Mouse (Mus musculus): ENCODE results near the gene Cpeb1. TPM values are rescaled to one million over a fixed set of nuclear protein-coding genes. Genes with fewer than 3 reads are reported as not detected.

Cpeb1 gene
- total and polyA plus RNA-seq, 3 experiments: 13.0 to 26.1 (median 13.6) TPM

DNA sequence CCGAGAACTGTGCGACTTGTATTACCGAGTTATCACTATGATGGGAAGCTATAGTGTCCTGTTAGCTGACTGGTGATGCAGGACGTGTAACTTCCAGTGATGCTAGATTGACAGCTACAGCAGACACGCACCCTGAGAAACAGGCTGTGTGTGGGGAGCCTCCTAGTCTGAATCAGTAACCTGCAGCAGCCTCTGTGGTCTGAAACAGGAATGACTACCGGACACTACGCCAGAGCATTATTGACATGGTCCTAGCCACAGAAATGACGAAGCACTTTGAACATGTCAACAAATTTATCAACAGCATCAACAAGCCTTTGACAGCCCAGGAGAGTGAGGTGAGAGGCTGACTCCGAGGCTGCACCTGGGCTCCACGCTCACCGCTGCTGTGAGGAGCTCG, 129.2 kb downstream of the Cpeb1 start:
- Histone ChIP-seq H3K79me2 (replicated peaks; ENCODE audit: control insufficient read depth, insufficient read depth, low read length) (no peaks in the 10 kb centered on the region), H3K9ac (ENCODE audit: low read depth, low read length) (no peak overlapping the region), H3K36me3 (ENCODE audit: control insufficient read depth, insufficient read depth, low read length) (no peaks in the 10 kb centered on the region), H3K27ac (no peak overlapping the region), H3K27me3 (ENCODE audit: control insufficient read depth, insufficient read depth, low read length) (no peaks in the 10 kb centered on the region), H3K4me1 (ENCODE audit: control insufficient read depth, insufficient read depth, low read length) (no peaks in the 10 kb centered on the region), H3K4me3 (no peak overlapping the region)
- intact Hi-C loops (cut with DNase I): no loop called here
- DNase-seq: no peak
- TF ChIP-seq EP300 (IDR thresholded peaks at IDR 0.05; ENCODE audit: insufficient read depth, low read depth, low read length): no peak
- TF ChIP-seq POLR2A (IDR thresholded peaks at IDR 0.05; ENCODE audit: insufficient read depth, low read depth, low read length): no peak
- TF ChIP-seq CTCF (IDR thresholded peaks at IDR 0.05): no peak
- WGBS: 92% methylated on average over 12 of the region's 12 CpGs

DNA sequence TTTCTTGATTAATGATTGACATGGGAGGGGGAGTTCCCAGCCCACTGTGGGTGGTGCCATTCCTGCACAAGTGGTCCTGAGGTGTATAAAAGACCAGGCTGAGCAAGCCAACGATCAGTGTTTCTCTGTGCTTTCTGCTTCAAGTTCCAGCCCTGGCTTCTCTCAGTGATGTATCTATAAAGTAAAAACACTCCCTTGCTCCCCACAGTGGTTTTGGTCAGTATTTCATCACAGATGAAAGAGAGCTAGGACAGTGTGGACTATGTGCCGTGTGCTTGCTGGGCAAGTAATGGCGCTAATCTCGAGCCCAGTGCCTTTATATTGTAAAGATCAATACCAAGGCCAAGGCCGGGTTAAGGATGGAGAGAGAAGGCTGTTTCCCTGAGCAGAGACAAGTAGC, 133.5 kb downstream of the Cpeb1 start:
- H3K4me3 ChIP-seq: no peak overlapping the region
- intact Hi-C loops (cut with DNase I): no loop called here
- H3K27me3 ChIP-seq (ENCODE audit: control insufficient read depth, insufficient read depth, low read length): no peaks in the 10 kb centered on the region
- H3K4me1 ChIP-seq (ENCODE audit: control insufficient read depth, insufficient read depth, low read length): no peaks in the 10 kb centered on the region
- TF ChIP-seq CTCF (IDR thresholded peaks at IDR 0.05): no peak
- no peak for TF ChIP-seq POLR2A (IDR thresholded peaks at IDR 0.05; ENCODE audit: insufficient read depth, low read depth, low read length)
- TF ChIP-seq EP300 (IDR thresholded peaks at IDR 0.05; ENCODE audit: insufficient read depth, low read depth, low read length): no peak
- no peak overlapping the region for H3K9ac ChIP-seq (ENCODE audit: low read depth, low read length)
- WGBS: 78% methylated on average over 5 of the region's 5 CpGs
- no peak overlapping the region for H3K27ac ChIP-seq
- no peak for DNase-seq
- H3K36me3 ChIP-seq (ENCODE audit: control insufficient read depth, insufficient read depth, low read length): no peaks in the 10 kb centered on the region
- H3K79me2 ChIP-seq (replicated peaks; ENCODE audit: control insufficient read depth, insufficient read depth, low read length): no peaks in the 10 kb centered on the region

DNA sequence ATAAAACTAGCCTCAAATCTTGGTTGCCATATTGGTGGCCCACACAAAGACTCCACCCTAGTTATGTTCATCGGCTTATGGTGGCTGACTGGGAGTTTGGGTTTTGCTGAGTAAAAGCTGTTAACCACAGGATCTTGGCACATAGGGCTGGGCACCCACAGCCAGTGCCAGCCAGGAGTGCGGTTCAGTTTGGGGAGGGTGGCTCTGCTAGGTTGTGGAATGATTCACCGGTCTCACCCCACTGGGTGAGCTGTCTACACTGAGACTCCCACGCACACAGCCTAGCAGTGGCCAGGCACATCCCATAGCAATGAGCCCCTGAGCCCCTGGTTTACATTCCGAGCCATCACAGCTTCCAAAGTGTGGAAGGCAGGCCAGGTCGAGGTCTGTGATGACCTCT, 135.5 kb downstream of the Cpeb1 start:
- DNase-seq: no peak
- TF ChIP-seq CTCF (IDR thresholded peaks at IDR 0.05): no peak
- TF ChIP-seq POLR2A (IDR thresholded peaks at IDR 0.05; ENCODE audit: insufficient read depth, low read depth, low read length): no peak
- no peak for TF ChIP-seq EP300 (IDR thresholded peaks at IDR 0.05; ENCODE audit: insufficient read depth, low read depth, low read length)
- H3K4me1 ChIP-seq (ENCODE audit: control insufficient read depth, insufficient read depth, low read length): no peaks in the 10 kb centered on the region
- H3K27ac ChIP-seq: no peak overlapping the region
- H3K36me3 ChIP-seq (ENCODE audit: control insufficient read depth, insufficient read depth, low read length): no peaks in the 10 kb centered on the region
- WGBS: 78% methylated on average over 6 of the region's 6 CpGs
- H3K9ac ChIP-seq (ENCODE audit: low read depth, low read length): no peak overlapping the region
- H3K79me2 ChIP-seq (replicated peaks; ENCODE audit: control insufficient read depth, insufficient read depth, low read length): no peaks in the 10 kb centered on the region
- H3K4me3 ChIP-seq: no peak overlapping the region
- intact Hi-C loops (cut with DNase I): no loop called here
- H3K27me3 ChIP-seq (ENCODE audit: control insufficient read depth, insufficient read depth, low read length): no peaks in the 10 kb centered on the region

DNA sequence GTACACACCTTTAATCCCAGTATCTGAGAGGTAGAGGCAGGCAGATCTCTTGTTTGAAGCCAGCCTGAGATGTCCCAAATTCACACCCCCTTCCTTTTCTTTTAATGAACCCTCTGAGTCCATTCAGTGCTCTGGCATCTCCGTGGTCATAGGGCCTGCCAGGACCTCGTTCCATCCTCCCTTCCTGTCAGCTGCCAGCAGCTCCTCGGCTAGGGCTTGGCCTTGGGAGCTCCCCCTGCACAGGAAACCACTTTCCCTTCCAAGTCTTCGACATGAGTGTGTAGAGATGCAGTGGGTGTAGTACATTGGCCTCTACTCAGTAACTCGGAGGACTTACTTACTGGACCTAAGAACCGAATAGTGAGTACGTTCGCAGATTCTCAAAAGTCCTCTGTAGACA, 139.7 kb downstream of the Cpeb1 start:
- Histone ChIP-seq H3K36me3 (ENCODE audit: control insufficient read depth, insufficient read depth, low read length) (no peaks in the 10 kb centered on the region), H3K4me1 (ENCODE audit: control insufficient read depth, insufficient read depth, low read length) (peaks cover 2% of the 10 kb centered on the region), H3K4me3 (no peak overlapping the region), H3K79me2 (replicated peaks; ENCODE audit: control insufficient read depth, insufficient read depth, low read length) (no peaks in the 10 kb centered on the region), H3K27me3 (ENCODE audit: control insufficient read depth, insufficient read depth, low read length) (no peaks in the 10 kb centered on the region), H3K27ac (no peak overlapping the region), H3K9ac (ENCODE audit: low read depth, low read length) (no peak overlapping the region)
- peak in 1 of 2 experiments; percentile 33 for DNase-seq
- 36% methylated on average over 8 of the region's 8 CpGs for WGBS
- intact Hi-C loops (cut with DNase I): no loop called here
- TF ChIP-seq CTCF (IDR thresholded peaks at IDR 0.05) (no peak), EP300 (IDR thresholded peaks at IDR 0.05; ENCODE audit: insufficient read depth, low read depth, low read length) (no peak), POLR2A (IDR thresholded peaks at IDR 0.05; ENCODE audit: insufficient read depth, low read depth, low read length) (no peak)

DNA sequence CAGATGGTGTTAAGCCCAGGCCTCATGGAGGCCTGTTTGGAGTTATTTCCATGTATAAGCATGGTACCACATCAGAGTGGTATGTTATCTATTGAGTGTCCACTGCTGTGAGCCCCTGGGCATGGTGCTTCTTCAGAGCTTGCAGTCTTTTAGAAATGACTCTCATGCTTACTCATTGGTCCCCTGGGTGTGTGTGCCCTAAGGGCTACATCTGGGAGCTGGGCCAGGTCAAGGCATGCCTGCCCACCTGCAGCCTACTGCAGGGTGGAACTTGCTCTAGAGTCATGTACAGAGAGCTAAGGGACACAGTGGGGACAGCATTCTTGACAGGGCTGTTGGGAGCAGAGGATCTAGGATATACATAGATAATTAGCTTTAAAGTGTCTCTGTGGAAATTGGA, 143.7 kb downstream of the Cpeb1 start:
- DNase-seq: no peak
- TF ChIP-seq POLR2A (IDR thresholded peaks at IDR 0.05; ENCODE audit: insufficient read depth, low read depth, low read length) (no peak), EP300 (IDR thresholded peaks at IDR 0.05; ENCODE audit: insufficient read depth, low read depth, low read length) (no peak), CTCF (IDR thresholded peaks at IDR 0.05) (no peak)
- Histone ChIP-seq H3K9ac (ENCODE audit: low read depth, low read length) (no peak overlapping the region), H3K27ac (no peak overlapping the region), H3K79me2 (replicated peaks; ENCODE audit: control insufficient read depth, insufficient read depth, low read length) (no peaks in the 10 kb centered on the region), H3K27me3 (ENCODE audit: control insufficient read depth, insufficient read depth, low read length) (no peaks in the 10 kb centered on the region), H3K4me1 (ENCODE audit: control insufficient read depth, insufficient read depth, low read length) (peaks cover 3% of the 10 kb centered on the region), H3K4me3 (no peak overlapping the region), H3K36me3 (ENCODE audit: control insufficient read depth, insufficient read depth, low read length) (no peaks in the 10 kb centered on the region)
- intact Hi-C loops (cut with DNase I): no loop called here

- intact Hi-C loops (cut with DNase I): no loop called here
- no peaks in the 10 kb centered on the region for H3K79me2 ChIP-seq (replicated peaks; ENCODE audit: control insufficient read depth, insufficient read depth, low read length)
- TF ChIP-seq EP300 (IDR thresholded peaks at IDR 0.05; ENCODE audit: insufficient read depth, low read depth, low read length) (no peak), CTCF (IDR thresholded peaks at IDR 0.05) (no peak), POLR2A (IDR thresholded peaks at IDR 0.05; ENCODE audit: insufficient read depth, low read depth, low read length) (no peak)
- H3K27ac ChIP-seq: no peak overlapping the region
- H3K4me1 ChIP-seq (ENCODE audit: control insufficient read depth, insufficient read depth, low read length): peaks cover 3% of the 10 kb centered on the region
- 76% methylated on average over 1 of the region's 1 CpGs for WGBS
- no peak overlapping the region for H3K9ac ChIP-seq (ENCODE audit: low read depth, low read length)
- no peaks in the 10 kb centered on the region for H3K36me3 ChIP-seq (ENCODE audit: control insufficient read depth, insufficient read depth, low read length)
- no peaks in the 10 kb centered on the region for H3K27me3 ChIP-seq (ENCODE audit: control insufficient read depth, insufficient read depth, low read length)
- no peak overlapping the region for H3K4me3 ChIP-seq
- peak in 1 of 2 experiments; percentile 11 for DNase-seq
Observed at GRCm38 (mm10) chr7:81311130-81311529, 144.1 kb downstream of the Cpeb1 start.

Measured in heart, adult 2 months (tissue).